Mouse (Mus musculus) hindbrain, embryonic 16.5 days (tissue): Measurements from ENCODE around the gene Zbtb32. TPM values are rescaled to one million over a fixed set of nuclear protein-coding genes. Genes with fewer than 3 reads are reported as not detected.

ENCODE experiments used
- ATAC-seq: fragments of 200-750 bp; cut with Nextera tagmentation; 2 replicates; pipeline ENCODE4 v1.8.0; 2017; ENCODE audit warnings: moderate TSS enrichment, moderate library complexity
- H3K27ac ChIP-seq: fragments of 300-500 bp; sonication (generic); 2 replicates; pipeline ENCODE4 v1.5.1; 2014; ENCODE audit warnings: low read depth, mild to moderate bottlenecking, control low read depth, low read length, moderate library complexity
- H3K27me3 ChIP-seq: fragments of 300-500 bp; sonication (generic); replicated peaks from 2 replicates; pipeline ENCODE4 v1.6.1; 2014; ENCODE audit warnings: low read length; ENCODE audit not compliant: control insufficient read depth, insufficient read depth
- H3K36me3 ChIP-seq: fragments of 300-500 bp; sonication (generic); 2 replicates; pipeline ENCODE4 v1.6.1; 2014; ENCODE audit warnings: mild to moderate bottlenecking, low read length, moderate library complexity, mixed read lengths; ENCODE audit not compliant: control insufficient read depth, insufficient read depth
- H3K4me1 ChIP-seq: fragments of 300-500 bp; sonication (generic); 2 replicates; pipeline ENCODE4 v1.6.1; 2014; ENCODE audit warnings: low read depth, low read length; ENCODE audit not compliant: control insufficient read depth, insufficient read depth
- H3K4me2 ChIP-seq: fragments of 300-500 bp; sonication (generic); 2 replicates; pipeline ENCODE4 v1.6.1; 2014; ENCODE audit warnings: mild to moderate bottlenecking, low read length, control low read depth, moderate library complexity
- H3K4me3 ChIP-seq: fragments of 300-500 bp; sonication (generic); 2 replicates; pipeline ENCODE4 v1.5.1; 2014; ENCODE audit warnings: mild to moderate bottlenecking, low read length, control low read depth, moderate library complexity
- H3K9ac ChIP-seq: fragments of 300-500 bp; sonication (generic); 2 replicates; pipeline ENCODE4 v1.6.1; 2014; ENCODE audit warnings: low read depth, mild to moderate bottlenecking, control low read depth, low read length, moderate library complexity
- H3K9me3 ChIP-seq: fragments of 300-500 bp; sonication (generic); 2 replicates; pipeline ENCODE4 v1.6.1; 2014; ENCODE audit warnings: mild to moderate bottlenecking, low read length, moderate library complexity; ENCODE audit not compliant: control insufficient read depth
- WGBS: fragments of 180-500 bp; shearing (Covaris S2); extraction: QIAGEN DNeasy Blood & Tissue Kit; methylation state at CpG from one replicate; pipeline ENCODE4 v1.1.7; 2014; 5-methylcytosine and 5-hydroxymethylcytosine counted together
- polyA plus RNA-seq: library from polyadenylated mRNA; unstranded; fragments of >200 nt; fragmentation: Nextera tagmentation; extraction: Ambion mirVana; gene quantifications from 2 replicates; pipeline ENCODE4 v1.2.1, GENCODE M21; 2015

The Zbtb32 gene
- polyA plus RNA-seq, 1 experiment from 2014 or later: 0.21 TPM

DNA sequence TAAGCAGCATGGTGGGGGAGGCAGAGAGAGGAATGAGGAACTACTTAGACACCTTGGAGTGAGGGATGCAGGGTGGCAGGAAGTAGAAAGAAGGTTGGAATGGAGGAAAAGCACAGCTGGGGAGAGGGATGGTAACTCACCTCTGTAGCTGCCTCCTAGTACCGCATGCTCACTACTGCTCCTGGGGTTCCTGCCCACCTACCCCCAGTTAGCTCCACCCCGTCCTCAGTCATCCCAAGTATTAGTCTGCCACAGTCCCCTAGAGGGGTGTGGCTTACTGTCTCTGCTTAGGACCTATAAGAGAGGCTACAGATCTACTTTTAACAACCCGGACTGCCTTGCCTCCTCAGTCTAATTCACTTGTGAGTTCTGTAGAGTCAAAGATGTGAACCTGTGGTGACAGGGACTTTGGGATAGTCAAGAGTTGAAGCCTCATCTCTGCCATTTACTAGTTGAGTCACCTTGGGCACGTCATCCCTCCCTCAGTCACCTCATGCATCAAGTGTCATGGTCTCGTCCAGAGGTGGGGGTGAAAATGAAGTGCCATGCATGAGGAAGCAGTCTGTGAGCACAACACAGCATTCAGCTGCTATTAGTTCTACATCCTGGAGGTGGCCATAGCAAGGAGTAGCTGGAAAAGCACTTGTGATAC, 5.8 kb downstream of the Zbtb32 start:
- no peak overlapping the region for H3K4me3 ChIP-seq
- no peaks in the 10 kb centered on the region for H3K9me3 ChIP-seq
- WGBS: 59% methylated on average over 4 of the region's 5 CpGs
- ATAC-seq: no peak
- no peak overlapping the region for H3K27ac ChIP-seq
- no peaks in the 10 kb centered on the region for H3K27me3 ChIP-seq
- no peaks in the 10 kb centered on the region for H3K36me3 ChIP-seq
- no peak overlapping the region for H3K9ac ChIP-seq
- peaks cover 6% of the 10 kb centered on the region for H3K4me1 ChIP-seq
- H3K4me2 ChIP-seq: no peak overlapping the region

DNA sequence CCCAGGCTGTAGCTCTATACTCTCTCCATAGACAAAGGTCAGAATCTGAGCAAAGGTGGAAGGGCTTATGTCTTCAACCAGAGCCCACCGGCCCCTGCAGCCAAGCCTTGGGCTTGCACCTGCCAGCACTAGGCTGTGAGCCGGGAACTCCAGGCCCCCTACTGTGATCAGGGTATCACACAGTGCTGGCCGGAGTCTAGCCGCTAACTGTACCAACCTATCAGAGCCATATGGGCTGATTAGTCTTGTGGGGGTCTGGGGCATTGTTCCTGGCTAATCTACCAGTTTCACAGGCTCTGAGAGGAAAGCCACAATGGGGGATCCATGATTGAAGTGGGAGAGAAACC, 7.1 kb downstream of the Zbtb32 start:
- Histone ChIP-seq H3K4me3 (no peak overlapping the region), H3K36me3 (no peaks in the 10 kb centered on the region; the same call in 1 of the 2 replicates), H3K27me3 (no peaks in the 10 kb centered on the region), H3K27ac (no peak overlapping the region), H3K9ac (no peak overlapping the region), H3K4me2 (no peak overlapping the region), H3K9me3 (no peaks in the 10 kb centered on the region), H3K4me1 (peaks cover 16% of the 10 kb centered on the region)
- WGBS: 27% methylated on average over 4 of the region's 4 CpGs
- ATAC-seq: no peak

DNA sequence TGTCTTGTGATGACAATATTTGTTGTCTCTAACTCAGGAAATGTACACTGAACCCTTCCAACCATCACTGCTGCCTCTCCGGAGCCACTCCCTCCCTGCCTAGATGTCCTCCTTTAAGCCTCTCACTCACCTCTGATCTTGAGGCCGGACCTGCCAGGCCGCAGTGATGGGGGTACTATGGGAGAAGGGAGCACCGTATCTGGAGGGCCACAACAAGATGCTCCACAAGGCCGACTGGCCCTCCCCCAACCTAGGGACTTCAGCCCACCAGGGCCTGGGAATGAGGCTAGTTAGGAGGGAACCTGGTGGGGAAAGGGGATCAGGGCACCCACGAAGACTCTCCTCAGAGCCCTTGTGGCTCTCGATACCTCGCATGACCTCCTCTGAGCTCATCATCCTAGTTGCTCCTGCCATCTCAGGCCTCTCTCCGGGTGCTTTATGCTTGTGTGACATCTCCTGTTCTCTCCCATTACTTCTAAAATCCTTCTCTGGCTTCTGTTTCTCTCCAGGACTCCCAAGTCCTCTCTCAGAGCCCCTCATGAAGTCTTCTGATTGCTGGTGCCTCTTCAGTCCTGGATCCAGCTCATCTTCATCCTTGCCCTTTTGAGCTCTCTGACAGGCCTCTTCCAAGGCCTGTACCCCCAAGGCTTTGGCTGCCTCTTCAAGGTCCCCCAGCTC, 7.6 kb downstream of the Zbtb32 start:
- Histone ChIP-seq H3K4me2 (no peak overlapping the region), H3K9ac (no peak overlapping the region), H3K4me3 (no peak overlapping the region), H3K27me3 (no peaks in the 10 kb centered on the region), H3K27ac (no peak overlapping the region), H3K9me3 (no peaks in the 10 kb centered on the region), H3K36me3 (peaks cover 3% of the 10 kb centered on the region; the same call in 1 of the 2 replicates), H3K4me1 (peaks cover 19% of the 10 kb centered on the region)
- ATAC-seq: no peak
- 82% methylated on average over 9 of the region's 9 CpGs for WGBS

DNA sequence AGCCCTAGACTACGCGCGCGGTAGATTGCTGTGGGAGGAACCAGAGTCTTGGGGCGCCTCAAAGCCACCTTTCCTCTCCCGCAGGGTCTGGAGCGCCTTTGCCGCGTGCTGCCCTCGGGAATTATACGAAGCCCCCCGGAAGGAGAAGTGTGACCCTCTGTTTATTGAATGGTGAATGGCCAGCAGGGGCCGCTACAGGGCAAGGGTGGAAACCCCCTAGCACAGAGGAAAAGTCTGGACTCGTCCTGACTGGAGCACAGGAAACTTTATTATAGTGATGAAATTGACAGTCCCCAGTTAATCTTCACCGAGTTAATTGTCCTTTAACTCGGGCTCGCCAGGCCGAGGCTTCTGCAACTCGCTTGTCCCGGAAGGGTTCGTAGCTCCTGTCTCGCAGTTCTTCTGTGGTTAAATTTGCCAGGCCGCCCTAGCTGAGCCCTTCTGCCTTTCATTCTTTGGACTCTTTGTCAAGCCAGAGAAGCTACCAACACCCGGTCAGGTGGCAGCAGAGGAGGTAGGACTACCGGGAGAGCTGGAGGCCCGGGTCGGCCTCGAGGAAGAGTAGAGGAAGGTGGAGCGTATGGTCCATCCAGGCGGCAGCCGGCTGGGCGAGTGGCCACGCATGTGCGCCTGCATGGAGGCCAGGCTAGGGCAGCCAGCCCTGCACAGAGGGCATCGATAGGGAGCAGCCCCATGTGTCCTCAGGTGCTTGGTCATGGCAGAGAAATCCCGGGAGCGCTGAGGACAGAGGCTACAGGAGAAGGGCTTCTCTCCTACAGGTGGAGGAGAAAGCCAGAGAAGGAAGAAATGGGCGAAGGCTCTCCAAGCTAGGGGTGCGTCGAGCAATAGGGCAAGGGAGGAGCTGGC, 9.0 kb downstream of the Zbtb32 start:
- Histone ChIP-seq H3K4me1 (peaks cover 19% of the 10 kb centered on the region), H3K9me3 (no peaks in the 10 kb centered on the region), H3K36me3 (peaks cover 15% of the 10 kb centered on the region), H3K4me3 (peak overlapping the region; percentile 97), H3K9ac (peak overlapping the region; percentile 100), H3K27me3 (no peaks in the 10 kb centered on the region), H3K27ac (peak overlapping the region; percentile 93), H3K4me2 (peak overlapping the region; percentile 84)
- WGBS: 27% methylated on average over 40 of the region's 40 CpGs
- peak; percentile 62 for ATAC-seq

DNA sequence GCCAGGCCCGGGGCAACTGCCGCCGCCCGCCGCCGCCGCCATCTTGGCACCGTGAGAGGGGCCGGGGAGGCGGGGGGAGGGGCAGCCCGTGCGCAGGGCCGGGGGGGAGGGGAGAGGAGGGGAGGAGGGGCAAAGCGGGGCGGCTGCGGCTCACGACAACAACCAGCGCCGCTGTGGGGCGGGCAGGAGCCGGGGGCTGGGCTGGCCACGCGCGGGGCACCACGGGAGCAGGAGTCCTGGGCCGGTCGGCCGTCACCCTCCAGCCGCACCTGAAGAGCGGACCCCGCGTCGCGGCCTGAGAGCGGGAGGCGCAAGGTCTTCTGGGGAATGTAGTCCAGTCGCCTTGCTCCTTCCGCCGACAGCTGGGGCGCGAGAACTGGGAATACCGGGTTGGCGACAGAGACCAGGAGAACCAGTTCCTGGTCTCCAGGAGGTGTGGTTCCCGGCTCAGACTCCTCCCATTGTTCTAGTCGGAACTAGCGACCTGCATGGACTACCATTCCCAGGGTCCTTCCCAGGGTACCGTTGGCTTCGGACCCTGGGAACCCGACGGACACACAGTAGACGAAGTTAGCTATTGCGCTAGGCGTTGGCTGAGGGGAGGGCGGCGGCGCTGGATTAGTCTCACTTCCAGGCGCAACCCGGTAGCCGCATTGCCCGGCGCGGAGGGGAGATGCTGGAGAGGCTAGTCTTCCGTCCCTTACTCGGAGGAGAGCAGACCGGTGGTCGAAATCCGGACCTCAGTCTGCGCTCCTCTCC, 9.9 kb downstream of the Zbtb32 start, which contains the start of gene Kmt2b:
TSS of gene Kmt2b (minus strand) at position 51 of the 759 bp plus-strand sequence.
- under 1% methylated on average over 53 of the region's 68 CpGs for WGBS
- Histone ChIP-seq H3K27ac (peak within 1 kb of the TSS; percentile 93), H3K27me3 (no peaks in the 10 kb centered on the region), H3K9ac (peak within 1 kb of the TSS; percentile 100), H3K4me2 (peak within 1 kb of the TSS; percentile 84), H3K9me3 (no peaks in the 10 kb centered on the region), H3K36me3 (peaks cover 18% of the 10 kb centered on the region), H3K4me1 (peaks cover 19% of the 10 kb centered on the region), H3K4me3 (peak within 1 kb of the TSS; percentile 97)
- peak; percentile 96 for ATAC-seq

DNA sequence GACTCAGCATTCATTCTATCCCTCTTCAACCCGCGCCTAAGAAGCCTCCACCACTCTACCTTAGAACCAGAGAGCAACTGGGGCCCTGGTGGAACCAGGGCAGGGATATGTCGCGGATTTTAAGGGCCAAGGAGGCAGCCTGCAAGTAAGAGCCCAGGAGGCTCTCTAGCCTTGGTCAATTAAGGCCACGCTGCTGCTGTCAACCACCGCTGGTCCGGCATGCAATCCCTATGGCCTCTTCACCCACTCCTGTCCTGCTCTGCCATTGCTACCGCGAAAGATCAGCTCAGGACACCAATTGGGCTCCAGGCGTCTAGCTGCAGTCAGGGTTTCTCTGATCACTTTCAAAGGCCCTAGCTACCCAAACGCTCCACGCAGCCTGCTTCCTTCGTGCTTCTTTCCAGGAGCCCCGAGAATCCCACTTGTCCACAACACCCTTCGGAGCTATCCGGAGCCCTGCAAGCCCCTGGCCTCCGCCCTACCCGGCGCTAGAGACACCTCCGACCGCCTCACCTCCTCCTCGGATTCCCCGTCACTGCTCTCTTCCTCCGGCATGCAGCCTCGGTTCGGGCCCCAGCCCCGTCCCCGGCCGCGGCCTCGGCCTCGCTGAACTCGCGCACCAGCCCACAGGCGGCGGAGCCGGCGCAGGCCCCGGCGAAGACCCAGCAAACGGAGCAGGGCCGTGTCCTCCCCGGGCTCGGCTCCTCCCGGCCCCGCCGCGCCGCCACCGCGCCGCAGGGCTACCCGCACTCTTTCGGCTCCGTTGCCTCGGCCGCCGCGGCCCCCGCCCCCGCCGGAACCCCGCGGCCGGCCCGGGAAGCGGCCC, 10.7 kb downstream of the Zbtb32 start:
- peaks cover 26% of the 10 kb centered on the region for H3K36me3 ChIP-seq
- no peaks in the 10 kb centered on the region for H3K27me3 ChIP-seq
- H3K9me3 ChIP-seq: no peaks in the 10 kb centered on the region
- H3K4me2 ChIP-seq: peak overlapping the region; percentile 83
- H3K9ac ChIP-seq: peak overlapping the region; percentile 100
- peaks cover 19% of the 10 kb centered on the region for H3K4me1 ChIP-seq
- peak overlapping the region; percentile 93 for H3K27ac ChIP-seq
- WGBS: 0% methylated on average over 56 of the region's 67 CpGs
- H3K4me3 ChIP-seq: peak overlapping the region; percentile 97
- ATAC-seq: peak; percentile 25

DNA sequence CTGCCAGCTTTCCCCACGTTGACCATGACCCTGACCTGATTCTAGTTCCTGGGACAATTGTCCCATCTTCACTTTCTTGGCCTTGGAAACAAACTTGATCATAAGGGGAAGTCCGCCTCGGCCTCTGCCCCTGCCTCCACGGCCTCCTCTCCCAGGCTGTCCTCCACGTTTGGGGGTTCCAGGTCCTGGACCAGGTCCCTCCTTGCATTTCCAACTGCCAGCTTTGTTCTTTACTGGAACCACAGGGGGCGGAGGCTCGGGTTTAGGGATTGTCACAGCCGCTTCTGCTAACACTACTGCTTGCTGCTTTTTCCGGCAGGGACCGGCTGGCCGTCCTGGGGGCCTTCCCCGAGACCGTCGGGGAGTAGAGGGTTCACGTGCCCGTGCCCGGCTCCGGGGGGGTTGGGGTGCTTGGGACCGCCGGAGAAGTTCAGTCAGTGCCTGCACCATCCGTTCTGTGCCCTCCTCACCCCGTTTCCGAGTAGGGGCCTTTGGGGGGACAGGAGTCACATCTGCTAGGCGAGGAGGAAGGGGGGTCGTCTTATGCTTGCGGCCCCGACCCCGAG, 12.2 kb downstream of the Zbtb32 start:
- peak overlapping the region; percentile 7; the same call in 1 of the 2 replicates for H3K27ac ChIP-seq
- H3K27me3 ChIP-seq: no peaks in the 10 kb centered on the region
- peaks cover 19% of the 10 kb centered on the region for H3K4me1 ChIP-seq
- peak overlapping the region; percentile 83; the same call in 1 of the 2 replicates for H3K4me2 ChIP-seq
- ATAC-seq: no peak
- 88% methylated on average over 28 of the region's 28 CpGs for WGBS
- H3K4me3 ChIP-seq: no peak overlapping the region
- H3K36me3 ChIP-seq: peaks cover 40% of the 10 kb centered on the region
- H3K9me3 ChIP-seq: no peaks in the 10 kb centered on the region
- peak overlapping the region; percentile 27; the same call in 1 of the 2 replicates for H3K9ac ChIP-seq

DNA sequence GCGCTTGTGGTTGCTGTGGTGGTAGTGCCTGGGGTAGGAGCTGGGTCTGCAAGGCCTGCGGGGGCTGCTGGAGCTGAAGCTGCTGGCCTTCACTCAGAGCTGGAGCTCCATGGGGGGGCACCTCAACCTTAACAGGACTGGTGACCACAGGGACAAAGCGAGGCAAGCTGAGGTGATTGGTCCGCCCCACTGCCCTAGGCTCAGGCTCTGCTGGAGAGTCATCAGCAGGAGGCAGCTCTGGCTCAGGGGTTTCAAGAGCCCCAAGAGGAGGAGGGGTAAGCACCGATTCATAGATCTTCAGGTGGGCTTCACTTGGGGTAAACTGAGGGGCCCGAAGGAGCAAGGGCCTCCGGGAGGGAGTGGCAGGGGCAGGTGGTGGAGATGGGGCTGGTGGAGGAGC, 13.5 kb downstream of the Zbtb32 start:
- Histone ChIP-seq H3K4me2 (no peak overlapping the region), H3K4me3 (no peak overlapping the region), H3K4me1 (peaks cover 19% of the 10 kb centered on the region), H3K9ac (no peak overlapping the region), H3K27me3 (no peaks in the 10 kb centered on the region), H3K27ac (no peak overlapping the region), H3K36me3 (peaks cover 50% of the 10 kb centered on the region), H3K9me3 (no peaks in the 10 kb centered on the region)
- WGBS: 97% methylated on average over 7 of the region's 7 CpGs
- no peak for ATAC-seq
